Mouse (Mus musculus) hindbrain, embryonic 16.5 days (tissue): ENCODE measurements at regions not wholly inside any gene's neighbourhood (a gene's known extent, or its start where the extent isn't known, plus 50 kb on each side); places are given as distances from the start of the nearest gene placed in this dataset.

ENCODE experiments used
- ATAC-seq: fragments of 200-750 bp; cut with Nextera tagmentation; 2 replicates; pipeline ENCODE4 v1.8.0; 2017; ENCODE audit warnings: moderate TSS enrichment, moderate library complexity
- H3K27ac ChIP-seq: fragments of 300-500 bp; sonication (generic); 2 replicates; pipeline ENCODE4 v1.5.1; 2014; ENCODE audit warnings: low read depth, mild to moderate bottlenecking, control low read depth, low read length, moderate library complexity
- H3K27me3 ChIP-seq: fragments of 300-500 bp; sonication (generic); replicated peaks from 2 replicates; pipeline ENCODE4 v1.6.1; 2014; ENCODE audit warnings: low read length; ENCODE audit not compliant: control insufficient read depth, insufficient read depth
- H3K36me3 ChIP-seq: fragments of 300-500 bp; sonication (generic); 2 replicates; pipeline ENCODE4 v1.6.1; 2014; ENCODE audit warnings: mild to moderate bottlenecking, low read length, moderate library complexity, mixed read lengths; ENCODE audit not compliant: control insufficient read depth, insufficient read depth
- H3K4me1 ChIP-seq: fragments of 300-500 bp; sonication (generic); 2 replicates; pipeline ENCODE4 v1.6.1; 2014; ENCODE audit warnings: low read depth, low read length; ENCODE audit not compliant: control insufficient read depth, insufficient read depth
- H3K4me2 ChIP-seq: fragments of 300-500 bp; sonication (generic); 2 replicates; pipeline ENCODE4 v1.6.1; 2014; ENCODE audit warnings: mild to moderate bottlenecking, low read length, control low read depth, moderate library complexity
- H3K4me3 ChIP-seq: fragments of 300-500 bp; sonication (generic); 2 replicates; pipeline ENCODE4 v1.5.1; 2014; ENCODE audit warnings: mild to moderate bottlenecking, low read length, control low read depth, moderate library complexity
- H3K9ac ChIP-seq: fragments of 300-500 bp; sonication (generic); 2 replicates; pipeline ENCODE4 v1.6.1; 2014; ENCODE audit warnings: low read depth, mild to moderate bottlenecking, control low read depth, low read length, moderate library complexity
- H3K9me3 ChIP-seq: fragments of 300-500 bp; sonication (generic); 2 replicates; pipeline ENCODE4 v1.6.1; 2014; ENCODE audit warnings: mild to moderate bottlenecking, low read length, moderate library complexity; ENCODE audit not compliant: control insufficient read depth
- WGBS: fragments of 180-500 bp; shearing (Covaris S2); extraction: QIAGEN DNeasy Blood & Tissue Kit; methylation state at CpG from one replicate; pipeline ENCODE4 v1.1.7; 2014; 5-methylcytosine and 5-hydroxymethylcytosine counted together

DNA sequence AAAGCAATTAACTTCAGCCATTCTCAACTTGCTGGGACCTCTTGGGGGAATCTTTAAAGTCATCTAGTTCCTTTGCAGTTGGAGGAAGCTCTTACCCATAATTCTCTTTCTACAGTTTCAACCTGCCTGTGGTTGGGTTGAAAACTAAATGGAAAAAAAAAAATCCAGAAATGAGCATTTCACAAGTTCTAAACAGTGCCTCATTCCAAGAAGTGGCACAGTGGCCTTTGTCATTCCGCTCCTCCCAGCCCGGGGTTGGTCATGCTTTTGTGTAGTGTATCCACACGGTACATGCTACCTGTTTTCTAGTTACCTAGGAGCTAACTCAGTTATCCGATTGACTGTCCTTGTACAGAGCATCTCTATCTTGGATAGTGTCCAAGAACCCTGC lies 90.8 kb upstream of the Gpr12 start:
- ATAC-seq: no peak
- H3K27me3 ChIP-seq: no peaks in the 10 kb centered on the region
- no peak overlapping the region for H3K27ac ChIP-seq
- no peaks in the 10 kb centered on the region for H3K4me1 ChIP-seq
- no peak overlapping the region for H3K4me3 ChIP-seq
- H3K36me3 ChIP-seq: no peaks in the 10 kb centered on the region
- peaks cover 3% of the 10 kb centered on the region; the same call in 1 of the 2 replicates for H3K9me3 ChIP-seq
- WGBS: 79% methylated on average over 4 of the region's 4 CpGs
- H3K9ac ChIP-seq: no peak overlapping the region
- no peak overlapping the region for H3K4me2 ChIP-seq

- no peak overlapping the region for H3K4me2 ChIP-seq
- H3K4me3 ChIP-seq: no peak overlapping the region
- H3K27me3 ChIP-seq: no peaks in the 10 kb centered on the region
- no peak; the same call in 1 of the 2 replicates for ATAC-seq
- peaks cover 3% of the 10 kb centered on the region; the same call in 1 of the 2 replicates for H3K9me3 ChIP-seq
- no peaks in the 10 kb centered on the region for H3K4me1 ChIP-seq
- no peaks in the 10 kb centered on the region for H3K36me3 ChIP-seq
- H3K27ac ChIP-seq: no peak overlapping the region
- WGBS: 19% methylated on average over 18 of the region's 19 CpGs
- no peak overlapping the region for H3K9ac ChIP-seq
Measured at GRCm38 (mm10) chr5:146675006-146675886, 90.2 kb upstream of the Gpr12 start.

DNA sequence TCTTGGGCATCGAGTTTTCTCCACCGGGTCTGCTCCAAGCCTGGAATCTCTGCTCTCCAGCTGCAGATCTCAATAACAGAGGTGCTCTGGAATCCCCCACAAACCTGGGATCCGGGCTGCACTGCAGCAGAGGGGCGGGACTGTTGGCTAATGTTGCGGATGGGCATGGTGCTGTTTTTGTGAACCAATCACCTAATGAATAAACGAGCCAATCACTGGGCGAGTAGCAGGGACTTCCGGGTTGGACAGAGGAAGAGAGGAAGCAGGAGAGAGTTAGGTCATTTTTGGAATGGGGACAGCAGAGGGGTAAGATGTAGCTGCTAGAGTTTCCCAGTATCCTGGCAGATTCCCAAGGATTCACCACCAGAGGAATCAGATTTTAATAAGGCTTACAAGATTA lies 76.7 kb upstream of the Gpr12 start:
- no peak overlapping the region for H3K4me3 ChIP-seq
- no peak overlapping the region for H3K27ac ChIP-seq
- H3K4me1 ChIP-seq: no peaks in the 10 kb centered on the region
- H3K4me2 ChIP-seq: no peak overlapping the region
- no peaks in the 10 kb centered on the region for H3K27me3 ChIP-seq
- no peaks in the 10 kb centered on the region for H3K36me3 ChIP-seq
- no peak for ATAC-seq
- no peak overlapping the region for H3K9ac ChIP-seq
- 79% methylated on average over 8 of the region's 8 CpGs for WGBS
- 0 out of 2 replicates have a peak, but pooled peaks cover 2% of the 10 kb centered on the region for H3K9me3 ChIP-seq

GRCm38 (mm10) chr5:146657228-146657627 lies 72.2 kb upstream of the Gpr12 start:
- Histone ChIP-seq H3K27ac (no peak overlapping the region), H3K4me1 (no peaks in the 10 kb centered on the region), H3K9ac (no peak overlapping the region), H3K4me3 (no peak overlapping the region), H3K9me3 (no peaks in the 10 kb centered on the region), H3K36me3 (no peaks in the 10 kb centered on the region), H3K4me2 (no peak overlapping the region), H3K27me3 (no peaks in the 10 kb centered on the region)
- no peak for ATAC-seq
- WGBS: 97% methylated on average over 2 of the region's 2 CpGs

DNA sequence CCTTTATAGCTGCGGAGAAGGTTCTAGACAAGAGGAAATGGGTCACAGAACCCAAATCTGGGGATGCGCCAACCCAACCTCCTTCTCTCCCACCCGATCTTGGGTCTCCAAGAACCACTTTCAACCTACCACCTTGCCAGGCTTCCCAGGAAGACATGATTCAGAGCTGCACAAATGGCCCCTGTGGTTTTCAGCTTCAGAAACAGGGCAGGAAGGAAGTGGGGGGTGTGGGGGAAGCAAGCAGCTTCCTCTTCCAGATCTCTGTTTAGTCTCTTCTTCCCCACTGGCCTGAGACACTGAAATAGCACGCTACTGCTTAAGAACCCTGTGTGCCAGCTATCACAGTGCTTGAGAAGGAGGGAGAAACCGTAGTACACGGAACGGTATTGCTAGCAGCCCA lies 70.4 kb upstream of the Gpr12 start:
- Histone ChIP-seq H3K27me3 (no peaks in the 10 kb centered on the region), H3K4me3 (no peak overlapping the region), H3K4me1 (no peaks in the 10 kb centered on the region), H3K4me2 (no peak overlapping the region), H3K27ac (no peak overlapping the region), H3K9me3 (no peaks in the 10 kb centered on the region), H3K9ac (no peak overlapping the region), H3K36me3 (no peaks in the 10 kb centered on the region)
- ATAC-seq: no peak
- 78% methylated on average over 7 of the region's 7 CpGs for WGBS

- no peak overlapping the region for H3K9ac ChIP-seq
- no peak overlapping the region for H3K4me3 ChIP-seq
- no peaks in the 10 kb centered on the region for H3K27me3 ChIP-seq
- ATAC-seq: peak; percentile 52; the same call in 1 of the 2 replicates
- H3K4me2 ChIP-seq: peak overlapping the region; percentile 11; the same call in 1 of the 2 replicates
- H3K27ac ChIP-seq: no peak overlapping the region
- WGBS: 69% methylated on average over 19 of the region's 19 CpGs
- no peaks in the 10 kb centered on the region for H3K9me3 ChIP-seq
- H3K36me3 ChIP-seq: no peaks in the 10 kb centered on the region
- no peaks in the 10 kb centered on the region for H3K4me1 ChIP-seq
Measured at GRCm38 (mm10) chr5:146653686-146654450, 68.8 kb upstream of the Gpr12 start.

GRCm38 (mm10) chr5:146652874-146653273 lies 67.8 kb upstream of the Gpr12 start:
- H3K36me3 ChIP-seq: no peaks in the 10 kb centered on the region
- H3K27me3 ChIP-seq: no peaks in the 10 kb centered on the region
- 14% methylated on average over 5 of the region's 5 CpGs for WGBS
- no peak overlapping the region for H3K4me3 ChIP-seq
- H3K27ac ChIP-seq: no peak overlapping the region
- no peak overlapping the region for H3K4me2 ChIP-seq
- H3K9ac ChIP-seq: no peak overlapping the region
- ATAC-seq: no peak
- no peaks in the 10 kb centered on the region for H3K9me3 ChIP-seq
- no peaks in the 10 kb centered on the region for H3K4me1 ChIP-seq

GRCm38 (mm10) chr5:146648519-146649060 lies 63.6 kb upstream of the Gpr12 start:
- ATAC-seq: no peak
- Histone ChIP-seq H3K27ac (no peak overlapping the region), H3K4me3 (no peak overlapping the region), H3K4me1 (no peaks in the 10 kb centered on the region), H3K9ac (no peak overlapping the region), H3K27me3 (no peaks in the 10 kb centered on the region), H3K36me3 (no peaks in the 10 kb centered on the region), H3K9me3 (no peaks in the 10 kb centered on the region), H3K4me2 (no peak overlapping the region)
- WGBS: 45% methylated on average over 4 of the region's 4 CpGs
